Mouse (Mus musculus) neural tube, embryonic 11.5 days (tissue): ENCODE measurements at regions not wholly inside any gene's neighbourhood (a gene's known extent, or its start where the extent isn't known, plus 50 kb on each side); places are given as distances from the start of the nearest gene placed in this dataset.

ENCODE experiments used
- ATAC-seq: fragments of 200-750 bp; cut with Nextera tagmentation; 2 replicates; pipeline ENCODE4 v1.8.0; 2017; ENCODE audit warnings: moderate number of reproducible peaks, mild to moderate bottlenecking, moderate TSS enrichment, moderate library complexity; ENCODE audit not compliant: insufficient read depth, low FRiP score, low TSS enrichment
- DNase-seq: peaks from one replicate; pipeline ENCODE4 v3.0.0-alpha.2; 2015; ENCODE audit warnings: low spot score
- H3K27ac ChIP-seq: fragments of 300-500 bp; sonication (generic); 2 replicates; pipeline ENCODE4 v1.5.1; 2014; ENCODE audit warnings: low read depth, mild to moderate bottlenecking, low read length
- H3K27me3 ChIP-seq: fragments of 300-500 bp; sonication (generic); 2 replicates; pipeline ENCODE4 v1.6.1; 2014; ENCODE audit warnings: mild to moderate bottlenecking, low read length, mixed read lengths; ENCODE audit not compliant: control insufficient read depth, insufficient read depth
- H3K36me3 ChIP-seq: fragments of 300-500 bp; sonication (generic); 2 replicates; pipeline ENCODE4 v1.6.1; 2014; ENCODE audit warnings: mild to moderate bottlenecking, low read length, moderate library complexity, mixed read lengths; ENCODE audit not compliant: control insufficient read depth, insufficient read depth
- H3K4me1 ChIP-seq: fragments of 300-500 bp; sonication (generic); 2 replicates; pipeline ENCODE4 v1.6.1; 2014; ENCODE audit warnings: low read length, mixed read lengths; ENCODE audit not compliant: control insufficient read depth, insufficient read depth
- H3K4me2 ChIP-seq: fragments of 300-500 bp; sonication (generic); 2 replicates; pipeline ENCODE4 v1.6.1; 2014; ENCODE audit warnings: low read depth, mild to moderate bottlenecking, moderate library complexity
- H3K4me3 ChIP-seq: fragments of 300-500 bp; sonication (generic); 2 replicates; pipeline ENCODE4 v1.5.1; 2014; ENCODE audit warnings: low read depth, low read length
- H3K9ac ChIP-seq: fragments of 300-500 bp; sonication (generic); 2 replicates; pipeline ENCODE4 v1.6.1; 2014; ENCODE audit warnings: mild to moderate bottlenecking, low read length
- H3K9me3 ChIP-seq: fragments of 300-500 bp; sonication (generic); 2 replicates; pipeline ENCODE4 v1.6.1; 2016; ENCODE audit warnings: low read length; ENCODE audit not compliant: control insufficient read depth
- WGBS: fragments of 180-500 bp; shearing (Covaris S2); extraction: QIAGEN DNeasy Blood & Tissue Kit; methylation state at CpG from one replicate; pipeline ENCODE4 v1.1.7; 2014; 5-methylcytosine and 5-hydroxymethylcytosine counted together

GRCm38 (mm10) chr3:38327286-38327685, 157.4 kb downstream of the Ankrd50 start:
- no peak for DNase-seq
- Histone ChIP-seq H3K36me3 (no peaks in the 10 kb centered on the region), H3K27me3 (no peaks in the 10 kb centered on the region), H3K4me2 (no peak overlapping the region), H3K9me3 (no peaks in the 10 kb centered on the region), H3K4me3 (no peak overlapping the region), H3K9ac (no peak overlapping the region), H3K4me1 (no peaks in the 10 kb centered on the region), H3K27ac (no peak overlapping the region)
- 71% methylated on average over 2 of the region's 2 CpGs for WGBS
- ATAC-seq = no peak

- no peak overlapping the region for H3K4me2 ChIP-seq
- H3K27me3 ChIP-seq = no peaks in the 10 kb centered on the region
- ATAC-seq (no peak), DNase-seq (no peak)
- H3K36me3 ChIP-seq = no peaks in the 10 kb centered on the region
- no peaks in the 10 kb centered on the region for H3K4me1 ChIP-seq
- H3K9ac ChIP-seq = no peak overlapping the region
- no peak overlapping the region for H3K4me3 ChIP-seq
- H3K9me3 ChIP-seq = no peaks in the 10 kb centered on the region
- no peak overlapping the region for H3K27ac ChIP-seq
Observed at GRCm38 (mm10) chr3:38326211-38326610, 158.4 kb downstream of the Ankrd50 start.

DNA sequence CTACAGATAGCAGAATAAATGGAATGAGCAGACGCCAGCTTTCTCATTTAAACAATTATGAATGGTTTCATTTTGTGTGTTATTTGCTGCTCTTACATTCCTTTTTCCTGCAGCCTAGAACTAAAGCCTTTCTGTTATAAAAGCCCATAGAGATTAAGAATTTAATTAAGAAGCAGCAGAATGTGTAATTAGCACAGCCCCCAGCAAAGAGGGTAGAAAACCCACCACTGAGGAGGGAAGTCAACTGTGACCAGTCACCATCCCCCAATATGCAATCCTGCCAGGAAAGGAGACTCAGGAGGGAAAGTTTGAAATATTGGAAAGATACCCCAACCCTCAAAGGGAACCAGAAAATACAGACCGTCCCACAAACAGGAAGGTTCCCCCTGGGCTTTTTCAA, 160.0 kb downstream of the Ankrd50 start:
- H3K4me3 ChIP-seq = no peak overlapping the region
- ATAC-seq = no peak
- DNase-seq = no peak
- WGBS = 85% methylated on average over 2 of the region's 2 CpGs
- no peak overlapping the region for H3K27ac ChIP-seq
- no peak overlapping the region for H3K9ac ChIP-seq
- H3K4me1 ChIP-seq = no peaks in the 10 kb centered on the region
- no peak overlapping the region for H3K4me2 ChIP-seq
- H3K9me3 ChIP-seq = no peaks in the 10 kb centered on the region
- H3K27me3 ChIP-seq = no peaks in the 10 kb centered on the region
- H3K36me3 ChIP-seq = no peaks in the 10 kb centered on the region

DNA sequence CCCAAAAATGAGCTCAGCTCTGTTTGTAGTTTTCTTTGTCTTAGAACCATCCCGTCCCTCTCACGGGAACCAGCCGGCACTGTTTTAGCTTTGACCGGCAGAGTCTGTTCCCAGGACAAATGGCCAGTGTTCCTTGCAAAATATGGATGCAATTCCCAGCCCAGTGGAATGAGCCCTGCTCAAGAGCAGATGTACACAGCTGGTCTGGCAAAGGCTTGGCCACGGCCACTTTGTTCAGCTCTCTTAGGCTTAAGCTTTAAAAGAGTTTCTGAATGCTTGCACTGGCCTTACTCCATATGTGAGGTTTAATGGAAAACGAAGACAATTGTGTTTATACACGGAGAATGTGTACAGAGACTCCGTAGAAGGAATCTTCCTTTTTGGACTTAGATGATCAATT, 162.2 kb downstream of the Ankrd50 start:
- H3K27ac ChIP-seq = no peak overlapping the region
- DNase-seq (peak; percentile 31), ATAC-seq (no peak)
- H3K9ac ChIP-seq = no peak overlapping the region
- no peaks in the 10 kb centered on the region for H3K27me3 ChIP-seq
- no peaks in the 10 kb centered on the region for H3K9me3 ChIP-seq
- no peaks in the 10 kb centered on the region for H3K4me1 ChIP-seq
- 66% methylated on average over 8 of the region's 8 CpGs for WGBS
- H3K4me2 ChIP-seq = no peak overlapping the region
- no peaks in the 10 kb centered on the region for H3K36me3 ChIP-seq
- no peak overlapping the region for H3K4me3 ChIP-seq

GRCm38 (mm10) chr3:38321620-38322019, 163.0 kb downstream of the Ankrd50 start:
- Histone ChIP-seq H3K9ac (no peak overlapping the region), H3K9me3 (no peaks in the 10 kb centered on the region), H3K4me1 (no peaks in the 10 kb centered on the region), H3K27me3 (no peaks in the 10 kb centered on the region), H3K36me3 (no peaks in the 10 kb centered on the region), H3K4me3 (no peak overlapping the region), H3K27ac (no peak overlapping the region), H3K4me2 (no peak overlapping the region)
- DNase-seq (no peak), ATAC-seq (no peak)
- WGBS = 91% methylated on average over 3 of the region's 3 CpGs

DNA sequence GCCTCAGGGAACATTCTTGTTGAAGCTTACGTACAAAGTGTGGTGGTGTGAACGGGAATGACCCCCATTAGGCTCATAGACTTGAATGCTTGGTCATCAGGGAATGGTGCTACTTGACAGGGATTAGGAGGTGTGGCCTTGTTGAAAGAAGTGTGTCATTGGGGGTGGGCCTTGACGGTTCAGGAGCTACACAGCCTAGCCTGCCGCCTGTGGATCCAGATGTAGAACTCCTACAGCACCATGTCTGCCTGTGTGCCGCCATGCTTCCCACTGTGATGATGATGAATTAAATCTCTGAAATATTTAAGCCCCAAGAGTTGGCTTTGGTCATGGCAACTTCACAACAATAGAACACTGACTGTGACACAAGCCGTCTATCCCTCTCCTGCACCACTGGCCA, 163.6 kb downstream of the Ankrd50 start:
- no peak overlapping the region for H3K4me3 ChIP-seq
- ATAC-seq (no peak), DNase-seq (no peak)
- H3K27me3 ChIP-seq = no peaks in the 10 kb centered on the region
- H3K4me2 ChIP-seq = no peak overlapping the region
- H3K9me3 ChIP-seq = no peaks in the 10 kb centered on the region
- no peak overlapping the region for H3K9ac ChIP-seq
- no peaks in the 10 kb centered on the region for H3K36me3 ChIP-seq
- no peak overlapping the region for H3K27ac ChIP-seq
- 85% methylated on average over 6 of the region's 6 CpGs for WGBS
- H3K4me1 ChIP-seq = no peaks in the 10 kb centered on the region

- WGBS = 92% methylated on average over 6 of the region's 6 CpGs
- Histone ChIP-seq H3K9ac (no peak overlapping the region), H3K27me3 (no peaks in the 10 kb centered on the region)
Observed at GRCm38 (mm10) chr3:38312834-38313233, 171.8 kb downstream of the Ankrd50 start.

DNA sequence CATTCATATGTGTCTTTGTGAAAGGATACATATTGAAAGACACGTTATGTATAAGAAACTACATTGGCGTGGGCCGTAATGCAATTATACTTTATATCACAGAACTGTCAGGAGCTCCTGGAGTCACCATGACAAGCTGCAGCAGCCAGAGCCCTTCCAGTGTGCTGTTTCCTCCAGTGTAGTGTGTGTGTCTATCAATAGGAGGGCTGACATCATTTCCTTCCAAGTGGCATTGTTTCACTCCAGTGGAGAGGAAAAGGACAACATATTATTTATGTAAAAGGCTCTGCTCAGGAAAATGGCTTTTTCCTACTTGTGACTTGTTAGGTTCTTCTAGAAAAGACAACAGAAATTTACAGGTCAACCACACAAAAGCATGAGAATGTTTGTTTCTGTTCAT, 172.5 kb downstream of the Ankrd50 start:
- H3K4me2 ChIP-seq = no peak overlapping the region
- H3K9me3 ChIP-seq = no peaks in the 10 kb centered on the region
- no peak overlapping the region for H3K9ac ChIP-seq
- WGBS = 83% methylated on average over 3 of the region's 3 CpGs
- no peak for ATAC-seq
- no peak overlapping the region for H3K4me3 ChIP-seq
- DNase-seq = no peak
- H3K36me3 ChIP-seq = no peaks in the 10 kb centered on the region
- no peak overlapping the region for H3K27ac ChIP-seq
- H3K27me3 ChIP-seq = no peaks in the 10 kb centered on the region
- no peaks in the 10 kb centered on the region for H3K4me1 ChIP-seq

More at GRCm38 (mm10) chr3:38312834-38313233, 171.8 kb downstream of the Ankrd50 start:
- Histone ChIP-seq H3K4me3 (no peak overlapping the region), H3K9me3 (no peaks in the 10 kb centered on the region), H3K36me3 (no peaks in the 10 kb centered on the region), H3K4me2 (no peak overlapping the region), H3K4me1 (no peaks in the 10 kb centered on the region), H3K27ac (no peak overlapping the region)
- ATAC-seq = no peak
- no peak for DNase-seq

- no peaks in the 10 kb centered on the region for H3K9me3 ChIP-seq
- no peak for DNase-seq
- no peak overlapping the region for H3K4me3 ChIP-seq
- no peaks in the 10 kb centered on the region for H3K27me3 ChIP-seq
- H3K36me3 ChIP-seq = no peaks in the 10 kb centered on the region
- no peak overlapping the region for H3K27ac ChIP-seq
- no peaks in the 10 kb centered on the region for H3K4me1 ChIP-seq
- 77% methylated on average over 11 of the region's 11 CpGs for WGBS
- no peak for ATAC-seq
- H3K9ac ChIP-seq = no peak overlapping the region
- H3K4me2 ChIP-seq = no peak overlapping the region
Observed at GRCm38 (mm10) chr3:38299898-38300751, 184.5 kb downstream of the Ankrd50 start.
